In genomic region chr11:75012997-75013694, GRCm38 (mm10) we compare ENCODE assay signal across 8 mouse cellular contexts.
DNase-seq lines count a peak whose midpoint lies in the region; ATAC-seq lines count a peak whose summit lies in the region.

No protein-coding gene starts in this region.

- H3K4me2 ChIP-seq in embryonic facial prominence, embryonic 13.5 days = peak overlapping the region; percentile 40
- peak overlapping the region; percentile 27 for H3K4me2 ChIP-seq in neural tube, embryonic 13.5 days

- no peaks in the 10 kb centered on the region for H3K9me3 ChIP-seq in embryonic facial prominence, embryonic 13.5 days
- H3K9me3 ChIP-seq in neural tube, embryonic 13.5 days = no peaks in the 10 kb centered on the region

- H3K4me3 ChIP-seq in embryonic facial prominence, embryonic 13.5 days = no peak overlapping the region
- H3K4me3 ChIP-seq in neural tube, embryonic 13.5 days = no peak overlapping the region

- 0 out of 2 replicates have a peak, but pooled peaks have one; percentile 45 for ATAC-seq in embryonic facial prominence, embryonic 13.5 days (ENCODE audit: insufficient number of reproducible peaks, insufficient read depth, low FRiP score, low TSS enrichment, low read depth)
- peak; percentile 71 for ATAC-seq in neural tube, embryonic 13.5 days (ENCODE audit: low read depth)

- peak; percentile 37 for DNase-seq in retina, postnatal 1 day
- DNase-seq in retina, embryonic 14.5 days (ENCODE audit: low spot score) = no peak
- peak; percentile 88 for DNase-seq in heart, adult 9 months (ENCODE audit: low spot score in 2 of 2)
- peak; percentile 34 for DNase-seq in kidney, adult 18-20 months
- peak; percentile 62 for DNase-seq in liver
- DNase-seq in testis, postnatal 14 days (ENCODE audit: low spot score) = peak; percentile 48

- H3K27me3 ChIP-seq in embryonic facial prominence, embryonic 13.5 days = no peaks in the 10 kb centered on the region
- no peaks in the 10 kb centered on the region for H3K27me3 ChIP-seq in neural tube, embryonic 13.5 days

- peaks cover 56% of the 10 kb centered on the region for H3K4me1 ChIP-seq in embryonic facial prominence, embryonic 13.5 days
- H3K4me1 ChIP-seq in neural tube, embryonic 13.5 days (replicated peaks) = peaks cover 49% of the 10 kb centered on the region

- no peak overlapping the region for H3K9ac ChIP-seq in embryonic facial prominence, embryonic 13.5 days
- H3K9ac ChIP-seq in neural tube, embryonic 13.5 days = peak overlapping the region; percentile 36; the same call in 1 of the 2 replicates

- WGBS in embryonic facial prominence, embryonic 13.5 days = 13% methylated on average over 12 of the region's 12 CpGs
- WGBS in neural tube, embryonic 13.5 days = 34% methylated on average over 12 of the region's 12 CpGs

- peak overlapping the region; percentile 82 for H3K27ac ChIP-seq in embryonic facial prominence, embryonic 13.5 days
- peak overlapping the region; percentile 84 for H3K27ac ChIP-seq in neural tube, embryonic 13.5 days (replicated peaks)

- H3K36me3 ChIP-seq in embryonic facial prominence, embryonic 13.5 days = no peaks in the 10 kb centered on the region; the same call in 1 of the 2 replicates
- H3K36me3 ChIP-seq in neural tube, embryonic 13.5 days = no peaks in the 10 kb centered on the region
